Mouse (Mus musculus) cerebellum, adult (tissue): ENCODE measurements around the gene Ncs1.

Source experiments
- ATAC-seq: cut with Nextera tagmentation; 2 replicates; pipeline ENCODE4 v1.9.2; 2017; ENCODE audit warnings: mild to moderate bottlenecking, moderate library complexity, mixed read lengths; ENCODE audit not compliant: insufficient number of reproducible peaks, low FRiP score, low TSS enrichment

The Ncs1 gene

GRCm38 (mm10) chr2:31245491-31246141 lies at the start of gene Ncs1:
Gene Ncs1 (plus strand): TSS chr2:31245823.
- ATAC-seq = peak; percentile 54

GRCm38 (mm10) chr2:31198621-31199020 lies 47.0 kb upstream of the Ncs1 start:
- no peak for ATAC-seq

- ATAC-seq = no peak
Measured at GRCm38 (mm10) chr2:31200051-31200450, 45.6 kb upstream of the Ncs1 start.

- ATAC-seq = no peak
Measured at GRCm38 (mm10) chr2:31201851-31202250, 43.8 kb upstream of the Ncs1 start.

- no peak for ATAC-seq
Measured at GRCm38 (mm10) chr2:31202357-31202756, 43.3 kb upstream of the Ncs1 start.

GRCm38 (mm10) chr2:31202956-31203355 lies 42.7 kb upstream of the Ncs1 start:
- ATAC-seq = no peak

- ATAC-seq = no peak
Measured at GRCm38 (mm10) chr2:31204677-31205076, 40.9 kb upstream of the Ncs1 start.

- no peak for ATAC-seq
Measured at GRCm38 (mm10) chr2:31206211-31206610, 39.4 kb upstream of the Ncs1 start.

GRCm38 (mm10) chr2:31206882-31207281 lies 38.7 kb upstream of the Ncs1 start:
- ATAC-seq = no peak

- no peak for ATAC-seq
Measured at GRCm38 (mm10) chr2:31208544-31209142, 37.0 kb upstream of the Ncs1 start.

- ATAC-seq = no peak
Measured at GRCm38 (mm10) chr2:31209525-31209924, 36.1 kb upstream of the Ncs1 start.

GRCm38 (mm10) chr2:31210144-31210847 lies 35.3 kb upstream of the Ncs1 start:
- no peak for ATAC-seq

GRCm38 (mm10) chr2:31211204-31211603 lies 34.4 kb upstream of the Ncs1 start:
- ATAC-seq = no peak

GRCm38 (mm10) chr2:31214211-31214796 lies 31.3 kb upstream of the Ncs1 start:
- no peak for ATAC-seq

- ATAC-seq = no peak
Measured at GRCm38 (mm10) chr2:31218611-31219010, 27.0 kb upstream of the Ncs1 start.

GRCm38 (mm10) chr2:31219470-31219869 lies 26.2 kb upstream of the Ncs1 start:
- no peak for ATAC-seq

GRCm38 (mm10) chr2:31220844-31221243 lies 24.8 kb upstream of the Ncs1 start:
- ATAC-seq = no peak

- no peak for ATAC-seq
Measured at GRCm38 (mm10) chr2:31221582-31221981, 24.0 kb upstream of the Ncs1 start.

- no peak for ATAC-seq
Measured at GRCm38 (mm10) chr2:31228768-31229311, 16.8 kb upstream of the Ncs1 start.

GRCm38 (mm10) chr2:31239203-31239696 lies 6.4 kb upstream of the Ncs1 start:
- peak; percentile 49; the same call in 1 of the 2 replicates for ATAC-seq

- ATAC-seq = no peak
Measured at GRCm38 (mm10) chr2:31239833-31240232, 5.8 kb upstream of the Ncs1 start.
